ENCODE assay signal across 8 mouse cellular contexts in the genomic region with DNA sequence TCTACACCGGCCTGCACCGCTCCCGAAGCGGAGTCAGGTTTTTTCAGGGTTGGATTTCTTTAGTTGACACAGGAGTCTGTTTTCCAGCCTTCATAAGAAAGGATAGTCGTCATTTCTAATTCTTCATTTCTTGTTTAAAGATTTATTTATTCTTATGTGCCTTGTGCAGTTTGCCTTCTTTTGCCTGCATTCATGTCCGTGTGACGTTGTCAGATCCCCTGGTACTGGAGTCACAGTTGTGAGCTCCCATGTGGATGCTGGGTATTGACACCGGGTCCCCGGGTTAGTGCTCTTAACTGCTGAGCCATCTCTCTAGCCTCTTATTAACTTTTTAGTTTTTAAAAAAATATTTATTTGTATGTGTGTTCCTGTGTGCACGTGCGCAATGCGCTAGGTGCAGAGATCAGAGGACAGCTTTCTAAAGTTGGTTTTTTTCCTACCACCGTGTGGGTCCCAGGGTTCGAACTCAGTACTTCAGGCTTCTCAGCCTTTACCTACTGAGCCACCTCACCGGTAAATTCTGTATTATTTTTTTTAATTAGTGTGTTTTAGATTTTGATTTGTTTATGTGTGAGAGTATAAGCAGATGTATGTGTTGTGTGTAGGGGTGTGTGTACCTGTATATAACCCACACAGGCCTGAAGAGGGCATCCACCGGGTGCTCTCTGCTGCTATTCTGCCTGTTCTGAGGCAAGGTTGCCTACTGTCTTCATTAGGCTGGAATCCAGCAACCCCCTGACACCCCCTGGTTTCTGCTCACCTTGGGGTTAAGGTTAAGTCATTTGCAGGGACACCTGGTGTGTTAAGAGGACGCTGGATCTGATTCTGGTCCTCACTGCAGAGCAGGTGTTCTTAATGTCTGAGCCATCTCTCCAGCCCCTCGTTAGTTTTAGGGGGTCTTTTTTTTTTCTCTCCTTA. TPM values are rescaled to one million over a fixed set of nuclear protein-coding genes. Genes with fewer than 3 reads are reported as not detected.
DNase-seq lines count a peak whose midpoint lies in the region; ATAC-seq and TF ChIP-seq lines count a peak whose summit lies in the region.

No protein-coding gene starts in this region.

- intact Hi-C loops in left cerebral cortex, postnatal 25 days (cut with DNase I) = loop anchor here (2.0 kb wide), 1 partner anchor 33 kb away; no protein-coding TSS in a partner anchor

- H3K4me3 ChIP-seq in kidney, postnatal 0 days (replicated peaks; ENCODE audit: low read depth, low read length) = peak overlapping the region; percentile 65
- H3K4me3 ChIP-seq in hindbrain, embryonic 10.5 days = peak overlapping the region; percentile 75
- peak overlapping the region; percentile 79 for H3K4me3 ChIP-seq in midbrain, embryonic 14.5 days (replicated peaks; ENCODE audit: low read depth, low read length)

- WGBS in kidney, postnatal 0 days = 28% methylated on average over 18 of the region's 18 CpGs
- WGBS in hindbrain, embryonic 10.5 days = 25% methylated on average over 18 of the region's 18 CpGs
- 25% methylated on average over 18 of the region's 18 CpGs for WGBS in midbrain, embryonic 14.5 days

- H3K9ac ChIP-seq in kidney, postnatal 0 days (ENCODE audit: low read depth, low read length) = peak overlapping the region; percentile 68
- H3K9ac ChIP-seq in midbrain, embryonic 14.5 days (replicated peaks; ENCODE audit: low read length) = peak overlapping the region; percentile 73

- ATAC-seq in kidney, postnatal 0 days (replicated peaks; ENCODE audit: low FRiP score, low read depth) = no peak
- peak; percentile 16; the same call in 1 of the 2 replicates for ATAC-seq in midbrain, embryonic 14.5 days (ENCODE audit: low FRiP score, low TSS enrichment)
- no peak for ATAC-seq in erythroid progenitor cell, adult 5-6 weeks (replicated peaks; ENCODE audit: low FRiP score, poor library complexity, severe bottlenecking)

- peak; percentile 19; the same call in 1 of the 2 replicates for TF ChIP-seq CTCF in kidney, postnatal 0 days (IDR thresholded peaks at IDR 0.05; ENCODE audit: low read depth)

- H3K36me3 ChIP-seq in kidney, postnatal 0 days (ENCODE audit: insufficient read depth, low read length) = no peaks in the 10 kb centered on the region
- H3K36me3 ChIP-seq in hindbrain, embryonic 10.5 days = no peaks in the 10 kb centered on the region
- H3K36me3 ChIP-seq in midbrain, embryonic 14.5 days (ENCODE audit: control insufficient read depth, insufficient read depth, low read length) = no peaks in the 10 kb centered on the region

- H3K4me1 ChIP-seq in kidney, postnatal 0 days (replicated peaks; ENCODE audit: insufficient read depth, low read length) = peaks cover 15% of the 10 kb centered on the region
- H3K4me1 ChIP-seq in hindbrain, embryonic 10.5 days (replicated peaks) = peaks cover 35% of the 10 kb centered on the region
- H3K4me1 ChIP-seq in midbrain, embryonic 14.5 days (ENCODE audit: control insufficient read depth, insufficient read depth, low read length) = peaks cover 5% of the 10 kb centered on the region; the same call in 1 of the 2 replicates

- H3K4me2 ChIP-seq in kidney, postnatal 0 days (ENCODE audit: low read length) = peak overlapping the region; percentile 89
- H3K4me2 ChIP-seq in midbrain, embryonic 14.5 days (ENCODE audit: low read length) = peak overlapping the region; percentile 63

- H3K27ac ChIP-seq in kidney, postnatal 0 days = peak overlapping the region; percentile 80
- peak overlapping the region; percentile 87 for H3K27ac ChIP-seq in hindbrain, embryonic 10.5 days
- peak overlapping the region; percentile 83 for H3K27ac ChIP-seq in midbrain, embryonic 14.5 days (replicated peaks; ENCODE audit: low read depth, low read length)

- no peaks in the 10 kb centered on the region for H3K27me3 ChIP-seq in kidney, postnatal 0 days (ENCODE audit: insufficient read depth, low read length)
- 0 out of 2 replicates have a peak, but pooled peaks cover 4% of the 10 kb centered on the region for H3K27me3 ChIP-seq in hindbrain, embryonic 10.5 days (ENCODE audit: insufficient read depth, poor library complexity, severe bottlenecking)
- H3K27me3 ChIP-seq in midbrain, embryonic 14.5 days (ENCODE audit: control insufficient read depth, insufficient read depth, low read length) = no peaks in the 10 kb centered on the region

- no peak for DNase-seq in kidney, postnatal 0 days (ENCODE audit: low spot score)
- no peak for DNase-seq in kidney, adult 18-20 months
- peak; percentile 43 for DNase-seq in brain, adult 2 months (ENCODE audit: low read depth, low spot score)
- no peak for DNase-seq in hindbrain, embryonic 10.5 days (ENCODE audit: low spot score)
- no peak for DNase-seq in midbrain, embryonic 14.5 days
- no peak for DNase-seq in left cerebral cortex, postnatal 25 days (ENCODE audit: low spot score in 2 of 2)
- no peak for DNase-seq in adrenal gland, adult (ENCODE audit: inconsistent age in 2 of 2, low spot score in 1 of 2)

- no peaks in the 10 kb centered on the region for H3K9me3 ChIP-seq in kidney, postnatal 0 days (replicated peaks; ENCODE audit: low read length)
- no peaks in the 10 kb centered on the region for H3K9me3 ChIP-seq in hindbrain, embryonic 10.5 days
- no peaks in the 10 kb centered on the region for H3K9me3 ChIP-seq in midbrain, embryonic 14.5 days (ENCODE audit: control insufficient read depth, low read length)

RNA-seq across cellular contexts. Expression of gene Tecpr1, which starts 0.7 kb away (rescaled TPM):
- 15.3 and 17.4 TPM in 2 replicates for polyA plus RNA-seq in kidney, postnatal 0 days (2015; fragmentation: Nextera tagmentation; extraction: Ambion mirVana)
- polyA plus RNA-seq in hindbrain, embryonic 10.5 days (2016; fragmentation: Nextera tagmentation; extraction: Ambion mirVana) = 23.4 and 24.7 TPM in 2 replicates
- 35.3 and 36.8 TPM in 2 replicates for polyA plus RNA-seq in midbrain, embryonic 14.5 days (2014; fragmentation: Nextera tagmentation; extraction: Ambion mirVana)
- 10 to 100 TPM; 86.6 to 87.7 TPM for total RNA-seq in left cerebral cortex, postnatal 25 days (2021)
- 2.9 and 8.3 TPM in 2 replicates for total RNA-seq in erythroid progenitor cell, adult 5-6 weeks (2015; ENCODE audit: low replicate concordance)
- total RNA-seq in erythroid progenitor cell, adult 5-6 weeks (2017; ENCODE audit: low replicate concordance) = 2.1 and 6.2 TPM in 2 replicates

RNA-seq across cellular contexts. Expression of gene Bri3, which starts 20.1 kb away (rescaled TPM):
- polyA plus RNA-seq in kidney, postnatal 0 days (2015; fragmentation: Nextera tagmentation; extraction: Ambion mirVana) = 205 and 224 TPM in 2 replicates
- 115 and 157 TPM in 2 replicates for polyA plus RNA-seq in hindbrain, embryonic 10.5 days (2016; fragmentation: Nextera tagmentation; extraction: Ambion mirVana)
- polyA plus RNA-seq in midbrain, embryonic 14.5 days (2014; fragmentation: Nextera tagmentation; extraction: Ambion mirVana) = 125 and 144 TPM in 2 replicates
- 10 to 100 TPM; 64.0 to 65.8 TPM for total RNA-seq in left cerebral cortex, postnatal 25 days (2021)
- total RNA-seq in erythroid progenitor cell, adult 5-6 weeks (2015; ENCODE audit: low replicate concordance) = 20.1 and 20.5 TPM in 2 replicates
- 3.0 and 4.9 TPM in 2 replicates for total RNA-seq in erythroid progenitor cell, adult 5-6 weeks (2017; ENCODE audit: low replicate concordance)

RNA-seq across cellular contexts. Expression of gene Bhlha15, which starts 34.1 kb away (rescaled TPM):
- 0.54 and 0.60 TPM in 2 replicates for polyA plus RNA-seq in kidney, postnatal 0 days (2015; fragmentation: Nextera tagmentation; extraction: Ambion mirVana)
- polyA plus RNA-seq in hindbrain, embryonic 10.5 days (2016; fragmentation: Nextera tagmentation; extraction: Ambion mirVana) = 0.09 and 0.45 TPM in 2 replicates
- 0.08 TPM in 1 of 2 replicates, not detected in the other for polyA plus RNA-seq in midbrain, embryonic 14.5 days (2014; fragmentation: Nextera tagmentation; extraction: Ambion mirVana)
- under 1 TPM; 0.25 to 0.30 TPM for total RNA-seq in left cerebral cortex, postnatal 25 days (2021)
- total RNA-seq in erythroid progenitor cell, adult 5-6 weeks (2015; ENCODE audit: low replicate concordance) = not detected in 2 replicates
- not detected in 2 replicates for total RNA-seq in erythroid progenitor cell, adult 5-6 weeks (2017; ENCODE audit: low replicate concordance)
